Mouse (Mus musculus): Measurements from ENCODE around the gene Rpa2. TPM values are rescaled to one million over a fixed set of nuclear protein-coding genes. Genes with fewer than 3 reads are reported as not detected.

Rpa2 gene
- polyA plus RNA-seq, 1 experiment from 2014 or later: 156 TPM

Other genes starting within 250 kb of the Rpa2 start
- 1,138 and 1,150 TPM in 2 replicates for gene Atpif1, start 234.7 kb upstream of the Rpa2 start, polyA plus RNA-seq (2016; fragmentation: Nextera tagmentation; extraction: Ambion mirVana)
- 190 and 191 TPM in 2 replicates for gene Dnajc8, start 232.8 kb upstream of the Rpa2 start, polyA plus RNA-seq (2016; fragmentation: Nextera tagmentation; extraction: Ambion mirVana)
- 0.23 and 0.33 TPM in 2 replicates for gene Ptafr, start 204.3 kb upstream of the Rpa2 start, polyA plus RNA-seq (2016; fragmentation: Nextera tagmentation; extraction: Ambion mirVana)
- 35.1 and 38.4 TPM in 2 replicates for gene Eya3, start 129.3 kb upstream of the Rpa2 start, polyA plus RNA-seq (2016; fragmentation: Nextera tagmentation; extraction: Ambion mirVana)
- 4.3 and 5.0 TPM in 2 replicates for gene Xkr8, start 35.8 kb upstream of the Rpa2 start, polyA plus RNA-seq (2016; fragmentation: Nextera tagmentation; extraction: Ambion mirVana)
- gene Smpdl3b, start 11.1 kb upstream of the Rpa2 start, polyA plus RNA-seq (2016; fragmentation: Nextera tagmentation; extraction: Ambion mirVana): 5.8 and 6.4 TPM in 2 replicates
- gene Themis2, start 28.1 kb downstream of the Rpa2 start, polyA plus RNA-seq (2016; fragmentation: Nextera tagmentation; extraction: Ambion mirVana): 0.24 and 0.69 TPM in 2 replicates
- 62.1 and 68.5 TPM in 2 replicates for gene Ppp1r8, start 74.8 kb downstream of the Rpa2 start, polyA plus RNA-seq (2016; fragmentation: Nextera tagmentation; extraction: Ambion mirVana)
- 61.1 and 62.8 TPM in 2 replicates for gene Stx12, start 116.2 kb downstream of the Rpa2 start, polyA plus RNA-seq (2016; fragmentation: Nextera tagmentation; extraction: Ambion mirVana)
- gene Fam76a, start 154.2 kb downstream of the Rpa2 start, polyA plus RNA-seq (2016; fragmentation: Nextera tagmentation; extraction: Ambion mirVana): 25.8 and 31.7 TPM in 2 replicates
- 0.26 and 0.36 TPM in 2 replicates for gene Fgr, start 205.8 kb downstream of the Rpa2 start, polyA plus RNA-seq (2016; fragmentation: Nextera tagmentation; extraction: Ambion mirVana)
- 13.2 and 14.5 TPM in 2 replicates for gene Ahdc1, start 242.9 kb downstream of the Rpa2 start, polyA plus RNA-seq (2016; fragmentation: Nextera tagmentation; extraction: Ambion mirVana)

Measured in limb, embryonic 12.5 days (tissue).